Mouse (Mus musculus) forebrain, embryonic 11.5 days (tissue): ENCODE data around the gene Sinhcaf. TPM values are rescaled to one million over a fixed set of nuclear protein-coding genes. Genes with fewer than 3 reads are reported as not detected.
"Not testable (repeated sequence)": the region's sequence is repeated elsewhere in the genome, so short reads cannot be mapped to it uniquely, and the experiment has no call there.

Experiments
- ATAC-seq: fragments of 200-750 bp; cut with Nextera tagmentation; replicated peaks from 2 replicates; pipeline ENCODE4 v1.8.0; 2017; ENCODE audit warnings: moderate TSS enrichment; ENCODE audit not compliant: low FRiP score
- DNase-seq: peaks from one replicate; pipeline ENCODE4 v3.0.0-alpha.2; 2017; ENCODE audit warnings: low spot score
- H3K27ac ChIP-seq: fragments of 300-500 bp; sonication (generic); 2 replicates; pipeline ENCODE4 v1.5.1; 2014; ENCODE audit warnings: low read depth, low read length
- H3K27me3 ChIP-seq: fragments of 300-500 bp; sonication (generic); 2 replicates; pipeline ENCODE4 v1.6.1; 2014; ENCODE audit warnings: mild to moderate bottlenecking, low read length, mixed read lengths; ENCODE audit not compliant: control insufficient read depth, insufficient read depth
- H3K36me3 ChIP-seq: fragments of 300-500 bp; sonication (generic); 2 replicates; pipeline ENCODE4 v1.6.1; 2014; ENCODE audit warnings: mild to moderate bottlenecking, low read length, moderate library complexity, mixed read lengths; ENCODE audit not compliant: control insufficient read depth, insufficient read depth
- H3K4me1 ChIP-seq: fragments of 300-500 bp; sonication (generic); replicated peaks from 2 replicates; pipeline ENCODE4 v1.6.1; 2014; ENCODE audit warnings: low read length, mixed read lengths; ENCODE audit not compliant: control insufficient read depth, insufficient read depth
- H3K4me2 ChIP-seq: fragments of 300-500 bp; sonication (generic); 2 replicates; pipeline ENCODE4 v1.6.1; 2014; ENCODE audit warnings: low read depth, mild to moderate bottlenecking, low read length, moderate library complexity, mixed read lengths; ENCODE audit not compliant: severe bottlenecking
- H3K4me3 ChIP-seq: fragments of 300-500 bp; sonication (generic); 2 replicates; pipeline ENCODE4 v1.5.1; 2014; ENCODE audit warnings: low read depth, low read length
- H3K9ac ChIP-seq: fragments of 300-500 bp; sonication (generic); 2 replicates; pipeline ENCODE4 v1.6.1; 2014; ENCODE audit warnings: low read length
- H3K9me3 ChIP-seq: fragments of 300-500 bp; sonication (generic); 2 replicates; pipeline ENCODE4 v1.6.1; 2016; ENCODE audit warnings: low read length, mixed read lengths; ENCODE audit not compliant: control insufficient read depth
- WGBS: fragments of 180-500 bp; shearing (Covaris S2); extraction: QIAGEN DNeasy Blood & Tissue Kit; methylation state at CpG from one replicate; pipeline ENCODE4 v1.1.7; 2014; 5-methylcytosine and 5-hydroxymethylcytosine counted together
- polyA plus RNA-seq: library from polyadenylated mRNA; unstranded; fragments of >200 nt; fragmentation: Nextera tagmentation; extraction: Ambion mirVana; gene quantifications from 2 replicates; pipeline ENCODE4 v1.2.1, GENCODE M21; 2014

The Sinhcaf gene
- polyA plus RNA-seq, 1 experiment from 2014 or later, result 305 TPM

DNA sequence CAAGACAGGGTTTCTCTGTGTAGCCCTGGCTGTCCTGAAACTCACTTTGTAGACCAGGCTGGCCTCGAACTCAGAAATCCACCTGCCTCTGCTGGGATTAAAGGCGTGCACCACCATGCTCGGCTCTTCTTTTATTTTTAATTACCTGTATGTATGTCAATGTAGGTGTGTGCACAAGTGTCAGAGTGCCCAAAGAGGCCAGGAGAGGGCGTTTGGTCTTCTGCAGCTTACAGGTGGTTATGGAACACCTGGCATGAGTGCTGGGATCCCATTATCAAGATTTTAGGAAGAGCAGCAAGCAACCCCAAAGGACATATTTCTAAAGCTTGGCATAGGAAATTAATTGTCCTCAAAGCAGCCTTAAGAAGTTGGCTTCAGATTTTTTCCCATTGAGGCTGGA lies 3.9 kb downstream of the Sinhcaf start:
- Histone ChIP-seq H3K36me3 (no peaks in the 10 kb centered on the region; the same call in 1 of the 2 replicates), H3K27ac (no peak overlapping the region), H3K9me3 (no peaks in the 10 kb centered on the region), H3K27me3 (no peaks in the 10 kb centered on the region), H3K4me1 (peaks cover 7% of the 10 kb centered on the region; the same call in 1 of the 2 replicates), H3K9ac (no peak overlapping the region), H3K4me3 (no peak overlapping the region), H3K4me2 (no peak overlapping the region)
- 68% methylated on average over 4 of the region's 4 CpGs for WGBS
- DNase-seq (no peak), ATAC-seq (no peak)

DNA sequence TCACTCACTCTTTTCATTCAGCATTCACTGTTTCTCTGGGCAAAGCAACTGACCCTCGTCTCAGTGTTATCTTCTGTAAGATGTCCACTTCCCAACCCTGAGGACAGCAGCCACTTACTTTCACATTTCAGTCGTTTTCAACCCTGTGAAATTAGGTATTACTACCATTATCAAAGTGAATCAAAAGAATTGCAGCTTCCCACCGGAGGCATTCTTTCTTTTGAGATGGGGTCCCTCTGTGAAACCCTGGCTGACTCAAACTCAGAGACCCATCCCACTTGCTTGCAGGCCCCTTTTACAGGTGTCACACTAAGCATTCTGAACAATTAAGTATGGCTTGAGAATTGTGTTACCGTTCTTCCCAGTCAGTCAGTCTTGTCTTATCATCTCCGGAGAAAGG lies 4.4 kb downstream of the Sinhcaf start:
- Histone ChIP-seq H3K9me3 (no peaks in the 10 kb centered on the region), H3K9ac (no peak overlapping the region), H3K4me3 (no peak overlapping the region), H3K27ac (no peak overlapping the region), H3K4me2 (no peak overlapping the region), H3K4me1 (peaks cover 5% of the 10 kb centered on the region; the same call in 1 of the 2 replicates), H3K36me3 (no peaks in the 10 kb centered on the region; the same call in 1 of the 2 replicates), H3K27me3 (no peaks in the 10 kb centered on the region)
- 52% methylated on average over 5 of the region's 5 CpGs for WGBS
- ATAC-seq (no peak), DNase-seq (no peak)

DNA sequence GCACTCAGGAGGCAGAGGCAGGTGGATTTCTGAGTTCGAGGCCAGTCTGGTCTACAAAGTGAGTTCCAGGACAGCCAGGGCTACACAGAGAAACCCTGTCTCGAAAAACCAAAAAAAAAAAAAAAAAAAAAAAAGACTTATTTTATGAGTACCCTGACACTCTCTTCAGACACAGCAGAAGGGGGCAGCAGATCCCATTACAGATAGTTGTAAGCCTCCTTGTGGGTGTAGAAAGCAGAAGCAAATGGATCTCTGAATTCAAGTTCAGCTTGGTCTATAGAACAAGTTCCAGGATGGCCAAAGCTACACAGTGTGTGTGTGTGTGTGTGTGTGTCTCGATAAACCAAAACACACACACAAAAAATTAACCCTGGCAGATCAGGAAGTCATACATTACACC lies 5.9 kb downstream of the Sinhcaf start:
- not testable (repeated sequence) for H3K9me3 ChIP-seq, H3K4me2 ChIP-seq, H3K4me3 ChIP-seq, H3K27ac ChIP-seq, H3K4me1 ChIP-seq, ATAC-seq, H3K36me3 ChIP-seq, H3K9ac ChIP-seq, DNase-seq, H3K27me3 ChIP-seq
- 91% methylated on average over 2 of the region's 3 CpGs for WGBS

DNA sequence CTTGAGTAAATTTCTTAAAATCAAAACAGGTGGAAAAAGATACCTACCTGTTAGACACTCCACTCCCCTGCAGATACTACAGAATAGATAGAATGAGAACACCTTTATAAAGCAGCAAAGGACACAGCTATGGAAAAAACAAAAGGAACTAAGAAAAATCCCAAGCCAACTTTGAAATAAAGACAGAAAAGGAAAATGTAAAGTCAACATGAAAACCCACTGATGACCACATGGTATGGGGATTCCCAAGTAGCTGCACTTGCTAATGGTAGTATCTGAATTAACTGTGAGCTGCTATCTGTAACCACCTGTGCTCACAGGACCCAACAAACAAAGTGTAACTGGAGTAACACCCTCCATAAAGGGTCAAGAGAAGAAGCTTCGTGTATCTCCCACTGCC lies 8.6 kb downstream of the Sinhcaf start:
- Histone ChIP-seq H3K9me3 (no peaks in the 10 kb centered on the region), H3K4me1 (peaks cover 5% of the 10 kb centered on the region; the same call in 1 of the 2 replicates), H3K27ac (no peak overlapping the region), H3K4me3 (no peak overlapping the region), H3K4me2 (no peak overlapping the region), H3K9ac (no peak overlapping the region), H3K27me3 (no peaks in the 10 kb centered on the region), H3K36me3 (no peaks in the 10 kb centered on the region)
- 50% methylated on average over 1 of the region's 1 CpGs for WGBS
- no peak for ATAC-seq
- DNase-seq, result no peak

DNA sequence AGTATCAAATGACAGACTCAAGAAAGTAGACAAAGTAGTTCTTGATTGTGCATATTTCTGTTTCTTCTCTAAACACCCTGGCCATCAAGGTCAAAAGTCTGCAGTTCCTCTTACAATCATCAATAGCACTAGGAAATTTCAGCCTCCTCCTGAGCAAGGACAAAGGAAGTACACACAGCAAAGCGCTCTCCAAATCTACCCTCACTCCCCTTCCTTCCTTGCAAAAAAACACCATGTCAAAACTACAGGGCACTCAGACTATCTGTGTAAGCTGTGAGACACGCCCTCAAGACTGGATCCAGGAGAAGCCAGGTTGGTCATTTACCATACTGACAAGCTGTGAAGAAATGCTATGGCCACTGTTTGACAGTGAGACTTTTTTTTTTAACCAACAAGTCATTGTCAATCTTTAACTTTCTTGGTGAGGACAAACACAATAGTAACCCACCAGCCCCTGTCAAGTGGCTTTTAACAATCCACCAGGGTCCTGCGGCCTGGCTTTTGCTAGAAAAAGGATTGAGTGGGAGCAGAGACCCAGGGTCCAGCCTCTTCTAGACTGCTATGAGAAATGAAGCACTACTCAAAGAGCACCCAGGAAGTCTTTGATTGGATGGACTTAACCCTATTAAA lies 11.2 kb downstream of the Sinhcaf start:
- no peak for ATAC-seq
- WGBS, result 73% methylated on average over 3 of the region's 3 CpGs

DNA sequence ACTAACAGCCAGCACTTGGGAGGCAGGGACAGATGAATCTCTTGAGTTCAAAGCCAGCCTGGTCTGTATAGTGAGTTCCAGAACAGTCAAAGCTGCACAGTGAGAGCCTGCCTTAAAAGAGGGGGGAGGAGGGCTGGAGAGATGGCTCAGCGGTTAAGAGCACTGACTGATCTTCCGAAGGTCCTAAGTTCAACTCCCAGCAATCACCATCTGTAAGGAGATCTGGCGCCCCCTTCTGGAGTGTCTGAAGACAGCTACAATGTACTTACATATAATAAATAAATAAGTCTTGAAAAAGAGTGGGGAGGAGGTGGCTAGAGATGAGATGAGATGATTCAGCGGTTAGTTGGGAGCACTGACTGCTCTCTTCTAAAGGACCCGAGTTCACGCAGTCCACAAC lies 15.0 kb downstream of the Sinhcaf start:
- no peak overlapping the region for H3K9ac ChIP-seq
- DNase-seq (peak; percentile 73), ATAC-seq (no peak)
- H3K27me3 ChIP-seq, result no peaks in the 10 kb centered on the region
- no peak overlapping the region for H3K4me3 ChIP-seq
- 85% methylated on average over 6 of the region's 6 CpGs for WGBS
- no peak overlapping the region for H3K4me2 ChIP-seq
- no peaks in the 10 kb centered on the region for H3K9me3 ChIP-seq
- H3K27ac ChIP-seq, result no peak overlapping the region
- peaks cover 25% of the 10 kb centered on the region for H3K36me3 ChIP-seq
- no peaks in the 10 kb centered on the region for H3K4me1 ChIP-seq

More for the DNA sequence above, 11.2 kb downstream of the Sinhcaf start:
- DNase-seq, result no peak
- Histone ChIP-seq H3K4me3 (no peak overlapping the region), H3K27ac (no peak overlapping the region), H3K4me2 (no peak overlapping the region), H3K9me3 (no peaks in the 10 kb centered on the region), H3K4me1 (no peaks in the 10 kb centered on the region), H3K9ac (no peak overlapping the region), H3K27me3 (no peaks in the 10 kb centered on the region), H3K36me3 (peaks cover 10% of the 10 kb centered on the region)

DNA sequence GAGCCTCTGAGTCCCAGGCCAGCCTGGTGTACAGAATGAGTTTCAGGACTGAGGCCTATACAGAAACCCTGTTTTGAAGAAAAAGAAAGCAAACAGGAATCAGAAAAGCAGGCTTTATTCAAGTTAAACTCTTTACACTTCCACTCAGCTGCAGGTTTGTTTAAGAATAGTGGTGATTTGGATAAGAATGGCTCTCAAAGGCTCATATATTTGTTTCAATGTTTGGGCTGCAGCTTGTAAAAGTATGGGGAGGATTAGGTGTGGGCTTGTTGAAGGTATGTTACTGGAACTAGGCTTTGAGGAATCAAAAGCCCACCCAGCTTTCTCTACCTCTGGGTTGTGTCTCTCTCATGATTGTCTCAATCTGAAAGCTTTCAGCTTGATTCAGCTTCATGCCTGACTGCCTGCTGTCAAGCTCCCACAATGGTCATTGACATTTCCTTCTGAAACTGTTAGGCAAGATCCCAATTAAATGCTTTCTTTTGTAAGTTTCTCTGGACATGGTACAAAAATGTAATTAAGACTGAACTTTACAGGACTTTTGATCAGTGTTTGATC lies 27.3 kb downstream of the Sinhcaf start:
- peaks cover 2% of the 10 kb centered on the region; the same call in 1 of the 2 replicates for H3K4me1 ChIP-seq
- H3K4me2 ChIP-seq, result no peak overlapping the region
- peak overlapping the region; percentile 43 for H3K27ac ChIP-seq
- H3K4me3 ChIP-seq, result no peak overlapping the region
- DNase-seq (no peak), ATAC-seq (peak; percentile 50)
- H3K36me3 ChIP-seq, result no peaks in the 10 kb centered on the region; the same call in 1 of the 2 replicates
- no peaks in the 10 kb centered on the region for H3K27me3 ChIP-seq
- no peaks in the 10 kb centered on the region for H3K9me3 ChIP-seq
- H3K9ac ChIP-seq, result no peak overlapping the region

DNA sequence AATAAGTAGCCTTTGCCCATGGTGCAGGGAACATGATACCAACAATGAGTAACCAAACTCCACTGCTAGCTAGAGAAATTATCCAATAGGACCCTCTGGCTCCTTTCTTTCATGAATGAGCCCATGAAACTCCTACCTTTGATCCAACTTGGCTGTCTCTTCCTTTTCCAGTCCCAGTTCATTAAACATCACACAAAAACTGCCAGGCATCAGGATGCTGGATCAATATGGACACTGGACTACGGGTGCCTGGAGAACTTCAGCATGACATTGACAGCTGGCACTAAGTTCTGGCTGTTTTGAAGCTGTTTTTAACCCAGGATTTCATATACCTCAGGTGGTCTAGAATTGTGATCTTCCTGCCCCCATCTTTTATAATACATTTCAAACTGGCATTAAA lies 28.6 kb downstream of the Sinhcaf start:
- no peak overlapping the region for H3K4me2 ChIP-seq
- no peak for DNase-seq
- no peak for ATAC-seq
- no peak overlapping the region for H3K27ac ChIP-seq
- no peak overlapping the region for H3K9ac ChIP-seq
- no peak overlapping the region for H3K4me3 ChIP-seq
- no peaks in the 10 kb centered on the region for H3K9me3 ChIP-seq
- H3K27me3 ChIP-seq, result no peaks in the 10 kb centered on the region
- H3K36me3 ChIP-seq, result no peaks in the 10 kb centered on the region; the same call in 1 of the 2 replicates
- H3K4me1 ChIP-seq, result peaks cover 2% of the 10 kb centered on the region; the same call in 1 of the 2 replicates
- 86% methylated on average over 1 of the region's 1 CpGs for WGBS

DNA sequence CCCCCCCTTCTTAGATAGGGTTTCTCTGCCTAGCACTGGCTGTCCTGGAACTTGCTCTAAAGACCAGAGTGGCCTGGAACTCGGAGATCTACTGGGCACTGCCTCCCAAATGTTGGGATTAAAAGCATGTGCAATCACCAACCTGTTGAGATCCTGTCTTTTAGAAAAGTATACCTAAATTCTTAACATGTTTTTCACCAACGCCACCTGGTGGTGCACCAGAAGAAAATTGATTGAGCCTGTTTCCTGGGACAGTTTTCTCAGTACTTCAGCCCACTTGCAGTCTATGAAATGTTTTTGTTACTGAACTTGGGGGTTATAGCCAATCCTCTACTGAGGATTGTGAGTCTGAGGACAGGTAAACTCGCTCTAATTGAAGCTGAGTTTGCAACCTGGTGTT lies 29.4 kb downstream of the Sinhcaf start:
- Histone ChIP-seq H3K27ac (no peak overlapping the region), H3K4me2 (no peak overlapping the region), H3K4me3 (no peak overlapping the region), H3K27me3 (no peaks in the 10 kb centered on the region), H3K4me1 (peaks cover 2% of the 10 kb centered on the region; the same call in 1 of the 2 replicates), H3K9ac (no peak overlapping the region), H3K36me3 (no peaks in the 10 kb centered on the region; the same call in 1 of the 2 replicates), H3K9me3 (no peaks in the 10 kb centered on the region)
- peak; percentile 59 for DNase-seq
- WGBS, result 25% methylated on average over 3 of the region's 3 CpGs
- ATAC-seq, result no peak
